In genomic region chr11:88100170-88100569, GRCm38 (mm10) we compare ENCODE assay signal across 9 mouse cellular contexts. TPM values are rescaled to one million over a fixed set of nuclear protein-coding genes. Genes with fewer than 3 reads are reported as not detected.
DNase-seq lines count a peak whose midpoint lies in the region; ATAC-seq and TF ChIP-seq lines count a peak whose summit lies in the region.
"Had no signal": no experiment of that assay in that cellular context is flagged by ENCODE, and none has a peak within 500 bp of the region (broad histone marks: within the 10 kb centered on the region; RNA-seq: fewer than 3 reads in every experiment).

No protein-coding gene starts in this region.

- TF ChIP-seq CTCF in kidney, adult 2 months (conservative IDR thresholded peaks at IDR 0.05; ENCODE audit: insufficient read depth, insufficient read length, low read depth, low read length), result no peak

- no peak for DNase-seq in kidney, adult 2 months
- no peak for DNase-seq in kidney, adult 11 months
- DNase-seq in midbrain, embryonic 14.5 days, result no peak
- no peak for DNase-seq in gastrocnemius, adult 18-20 months (ENCODE audit: low spot score)
- no peak for DNase-seq in T-cell, adult 2 months (ENCODE audit: low spot score)
- no peak for DNase-seq in gastrocnemius, postnatal 36 days

- H3K4me1 ChIP-seq in kidney, adult 2 months (ENCODE audit: control insufficient read depth, insufficient read depth, low read length), result no peaks in the 10 kb centered on the region; the same call in 1 of the 2 replicates
- peaks cover 27% of the 10 kb centered on the region for H3K4me1 ChIP-seq in embryonic facial prominence, embryonic 12.5 days
- peaks cover 34% of the 10 kb centered on the region for H3K4me1 ChIP-seq in hindbrain, embryonic 15.5 days (replicated peaks)
- peaks cover 26% of the 10 kb centered on the region for H3K4me1 ChIP-seq in midbrain, embryonic 14.5 days (ENCODE audit: control insufficient read depth, insufficient read depth, low read length)

- H3K27ac ChIP-seq in kidney, adult 2 months (ENCODE audit: insufficient read depth, low read depth, low read length), result peak overlapping the region; percentile 95
- no peak overlapping the region for H3K27ac ChIP-seq in embryonic facial prominence, embryonic 12.5 days
- peak overlapping the region; percentile 90 for H3K27ac ChIP-seq in hindbrain, embryonic 15.5 days (replicated peaks)
- H3K27ac ChIP-seq in midbrain, embryonic 14.5 days (replicated peaks; ENCODE audit: low read depth, low read length), result no peak overlapping the region

- no peaks in the 10 kb centered on the region for H3K36me3 ChIP-seq in kidney, adult 2 months (ENCODE audit: control insufficient read depth, insufficient read depth, low read length)
- H3K36me3 ChIP-seq in embryonic facial prominence, embryonic 12.5 days, result no peaks in the 10 kb centered on the region
- no peaks in the 10 kb centered on the region for H3K36me3 ChIP-seq in hindbrain, embryonic 15.5 days
- no peaks in the 10 kb centered on the region for H3K36me3 ChIP-seq in midbrain, embryonic 14.5 days (ENCODE audit: control insufficient read depth, insufficient read depth, low read length)

- ATAC-seq in embryonic facial prominence, embryonic 12.5 days (ENCODE audit: insufficient number of reproducible peaks, insufficient read depth, low FRiP score, low TSS enrichment), result no peak
- no peak for ATAC-seq in hindbrain, embryonic 15.5 days (ENCODE audit: low FRiP score, low read depth)
- ATAC-seq in midbrain, embryonic 14.5 days (ENCODE audit: low FRiP score, low TSS enrichment), result no peak

- no peak overlapping the region; the same call in 1 of the 2 replicates for H3K4me3 ChIP-seq in kidney, adult 2 months (ENCODE audit: insufficient read depth, low read depth, low read length)
- peak overlapping the region; percentile 74 for H3K4me3 ChIP-seq in embryonic facial prominence, embryonic 12.5 days
- peak overlapping the region; percentile 70 for H3K4me3 ChIP-seq in hindbrain, embryonic 15.5 days
- peak overlapping the region; percentile 84 for H3K4me3 ChIP-seq in midbrain, embryonic 14.5 days (replicated peaks; ENCODE audit: low read depth, low read length)

- 47% methylated on average over 4 of the region's 4 CpGs for WGBS in kidney, adult 2 months
- 36% methylated on average over 4 of the region's 4 CpGs for WGBS in embryonic facial prominence, embryonic 12.5 days
- 29% methylated on average over 4 of the region's 4 CpGs for WGBS in hindbrain, embryonic 15.5 days
- WGBS in midbrain, embryonic 14.5 days, result 34% methylated on average over 4 of the region's 4 CpGs

- H3K27me3 ChIP-seq in kidney, adult 2 months (replicated peaks; ENCODE audit: control insufficient read depth, insufficient read depth, low read length), result no peaks in the 10 kb centered on the region
- H3K27me3 ChIP-seq in embryonic facial prominence, embryonic 12.5 days, result 0 out of 2 replicates have a peak, but pooled peaks cover 9% of the 10 kb centered on the region
- no peaks in the 10 kb centered on the region for H3K27me3 ChIP-seq in hindbrain, embryonic 15.5 days
- H3K27me3 ChIP-seq in midbrain, embryonic 14.5 days (ENCODE audit: control insufficient read depth, insufficient read depth, low read length), result peaks cover 4% of the 10 kb centered on the region; the same call in 1 of the 2 replicates

- H3K9ac ChIP-seq in embryonic facial prominence, embryonic 12.5 days, result peak overlapping the region; percentile 96; the same call in 1 of the 2 replicates
- peak overlapping the region; percentile 94; the same call in 1 of the 2 replicates for H3K9ac ChIP-seq in hindbrain, embryonic 15.5 days
- H3K9ac ChIP-seq in midbrain, embryonic 14.5 days (replicated peaks; ENCODE audit: low read length), result peak overlapping the region; percentile 97; the same call in 1 of the 2 replicates

- TF ChIP-seq POLR2A in kidney, adult 2 months (IDR thresholded peaks at IDR 0.05; ENCODE audit: low read depth, low read length), result no peak

- peak overlapping the region; percentile 77 for H3K4me2 ChIP-seq in embryonic facial prominence, embryonic 12.5 days (replicated peaks)
- peak overlapping the region; percentile 92 for H3K4me2 ChIP-seq in hindbrain, embryonic 15.5 days
- peak overlapping the region; percentile 79 for H3K4me2 ChIP-seq in midbrain, embryonic 14.5 days (ENCODE audit: low read length)

- intact Hi-C loops in gastrocnemius, postnatal 36 days (cut with DNase I), result no loop called here

- H3K9me3 ChIP-seq in embryonic facial prominence, embryonic 12.5 days, result no peaks in the 10 kb centered on the region
- no peaks in the 10 kb centered on the region for H3K9me3 ChIP-seq in hindbrain, embryonic 15.5 days
- no peaks in the 10 kb centered on the region for H3K9me3 ChIP-seq in midbrain, embryonic 14.5 days (ENCODE audit: control insufficient read depth, low read length)
- H3K9me3 ChIP-seq: G1E had no signal

RNA-seq across cellular contexts. Expression of gene Cuedc1, which starts 2.3 kb away (rescaled TPM):
- 16.5 and 18.5 TPM in 2 replicates for polyA plus RNA-seq in kidney, adult 2 months (2012; rRNA removed)
- 36.4 and 42.0 TPM in 2 replicates for polyA plus RNA-seq in embryonic facial prominence, embryonic 12.5 days (2016; fragmentation: Nextera tagmentation; extraction: Ambion mirVana)
- polyA plus RNA-seq in hindbrain, embryonic 15.5 days (2015; fragmentation: Nextera tagmentation; extraction: Ambion mirVana), result 46.3 and 49.7 TPM in 2 replicates
- polyA plus RNA-seq in midbrain, embryonic 14.5 days (2014; fragmentation: Nextera tagmentation; extraction: Ambion mirVana), result 29.6 and 31.1 TPM in 2 replicates
- total RNA-seq in gastrocnemius, adult 18-20 months (2021), result 100 to 1,000 TPM in 1 of 2 experiments, 10 to 100 TPM in 1; 95.6 to 121 TPM
- 10 to 100 TPM; 80.3 to 96.9 TPM for total RNA-seq in gastrocnemius, postnatal 36 days (2021)

RNA-seq across cellular contexts. Expression of gene Vezf1, which starts 32.1 kb away (rescaled TPM):
- polyA plus RNA-seq in kidney, adult 2 months (2012; rRNA removed), result 17.9 and 21.4 TPM in 2 replicates
- 59.0 and 59.8 TPM in 2 replicates for polyA plus RNA-seq in embryonic facial prominence, embryonic 12.5 days (2016; fragmentation: Nextera tagmentation; extraction: Ambion mirVana)
- 41.8 and 43.9 TPM in 2 replicates for polyA plus RNA-seq in hindbrain, embryonic 15.5 days (2015; fragmentation: Nextera tagmentation; extraction: Ambion mirVana)
- 58.9 and 69.9 TPM in 2 replicates for polyA plus RNA-seq in midbrain, embryonic 14.5 days (2014; fragmentation: Nextera tagmentation; extraction: Ambion mirVana)
- 10 to 100 TPM; 84.6 to 89.9 TPM for total RNA-seq in gastrocnemius, adult 18-20 months (2021)
- 10 to 100 TPM; 50.0 to 71.2 TPM for total RNA-seq in gastrocnemius, postnatal 36 days (2021)

RNA-seq across cellular contexts. Expression of gene Srsf1, which starts 53.0 kb away (rescaled TPM):
- polyA plus RNA-seq in kidney, adult 2 months (2012; rRNA removed), result 56.6 and 59.8 TPM in 2 replicates
- 477 and 513 TPM in 2 replicates for polyA plus RNA-seq in embryonic facial prominence, embryonic 12.5 days (2016; fragmentation: Nextera tagmentation; extraction: Ambion mirVana)
- 215 and 220 TPM in 2 replicates for polyA plus RNA-seq in hindbrain, embryonic 15.5 days (2015; fragmentation: Nextera tagmentation; extraction: Ambion mirVana)
- 225 and 342 TPM in 2 replicates for polyA plus RNA-seq in midbrain, embryonic 14.5 days (2014; fragmentation: Nextera tagmentation; extraction: Ambion mirVana)
- total RNA-seq in gastrocnemius, adult 18-20 months (2021), result 10 to 100 TPM; 53.7 to 75.2 TPM
- total RNA-seq in gastrocnemius, postnatal 36 days (2021), result 10 to 100 TPM; 54.4 to 60.2 TPM

Comparison
In these comparisons a context has a peak if more than half of its experiments do, and no peak if none do; other contexts are left out.
1. H3K27ac ChIP-seq: peak in kidney, adult 2 months (single experiment) and hindbrain, embryonic 15.5 days (single experiment); none in embryonic facial prominence, embryonic 12.5 days (single experiment) and midbrain, embryonic 14.5 days (single experiment).
2. Peak in every context shown above with its lines, with median percentiles within 50 percentile points of each other: H3K4me2 ChIP-seq and H3K9ac ChIP-seq.